ENCODE assay signal across 10 mouse cellular contexts in the genomic region with DNA sequence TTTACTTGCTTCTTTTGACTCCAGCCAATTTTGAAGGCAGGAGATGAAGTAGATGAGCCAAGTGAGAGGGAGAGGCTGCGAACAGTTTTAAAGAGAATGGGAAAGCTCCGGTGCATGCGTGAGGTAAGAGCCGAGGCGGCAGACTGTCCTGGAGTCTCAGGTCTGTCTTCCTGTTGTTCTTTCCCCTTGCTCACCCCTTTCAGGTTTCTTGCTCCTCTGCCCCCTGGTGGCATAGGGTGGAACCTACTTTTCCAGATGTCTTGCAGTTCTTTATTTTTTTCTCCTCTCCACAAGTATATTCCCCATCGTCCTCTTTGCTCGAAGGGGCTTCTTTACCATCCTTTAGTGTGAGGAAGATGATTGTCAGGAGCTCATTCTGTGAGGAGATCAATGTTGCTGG. TPM values are rescaled to one million over a fixed set of nuclear protein-coding genes. Genes with fewer than 3 reads are reported as not detected.
DNase-seq lines count a peak whose midpoint lies in the region; ATAC-seq and TF ChIP-seq lines count a peak whose summit lies in the region.
"Had no signal": no experiment of that assay in that cellular context is flagged by ENCODE, and none has a peak within 500 bp of the region (broad histone marks: within the 10 kb centered on the region; RNA-seq: fewer than 3 reads in every experiment).

No protein-coding gene starts in this region.

- intact Hi-C loops in gastrocnemius, postnatal 14 days (cut with DNase I; ENCODE audit: low total_unique reads) = no loop called here

- no peak overlapping the region for H3K27ac ChIP-seq in layer of hippocampus, adult 2 months

- DNase-seq in CD4-positive, CD25-positive, alpha-beta regulatory T cell, adult 2 months (ENCODE audit: low read depth, low spot score) = peak; percentile 67
- DNase-seq in layer of hippocampus, adult 2 months (ENCODE audit: low spot score in 2 of 2) = peak; percentile 32 to 55
- no peak for DNase-seq in layer of hippocampus, adult 9-10 months (ENCODE audit: low spot score)
- peak; percentile 22 to 51 for DNase-seq in adrenal gland, adult 18-20 months (ENCODE audit: low spot score in 2 of 2)
- DNase-seq in gastrocnemius, postnatal 14 days = peak; percentile 53
- peak; percentile 34 for DNase-seq in lung, postnatal 25 days (ENCODE audit: low spot score)
- DNase-seq in spleen, postnatal 4 days (ENCODE audit: low spot score in 2 of 2) = peak; percentile 58 to 79

- TF ChIP-seq CTCF in layer of hippocampus, adult 2 months (conservative IDR thresholded peaks at IDR 0.05) = peak; percentile 84

- ATAC-seq in CD4-positive, CD25-positive, alpha-beta regulatory T cell, adult 4 months = no peak

- no peak overlapping the region for H3K4me3 ChIP-seq in layer of hippocampus, adult 2 months

RNA-seq across cellular contexts. Expression of a gene that starts 15.2 kb away (rescaled TPM):
- under 1 TPM in 1 of 2 experiments, not detected in 1; 0.71 TPM for polyA plus RNA-seq in CD4-positive, CD25-positive, alpha-beta regulatory T cell, adult 4 months (2017; shearing (Covaris generic))
- total RNA-seq in layer of hippocampus, adult 2 months (2021) = under 1 TPM in 1 of 2 experiments, not detected in 1; 0.20 TPM
- under 1 TPM in 1 of 2 experiments, not detected in 1; 0.13 TPM for total RNA-seq in adrenal gland, adult 18-20 months (2021)
- not detected for total RNA-seq in gastrocnemius, postnatal 14 days (2021)
- total RNA-seq: gastrocnemius, postnatal 36 days had no signal
- polyA plus RNA-seq: liver, embryonic 16.5 days had no signal

RNA-seq across cellular contexts. Expression of a gene that starts 18.1 kb away (rescaled TPM):
- 10 to 100 TPM; 37.1 to 50.1 TPM for polyA plus RNA-seq in CD4-positive, CD25-positive, alpha-beta regulatory T cell, adult 4 months (2017; shearing (Covaris generic))
- 10 to 100 TPM; 49.1 to 54.1 TPM for total RNA-seq in layer of hippocampus, adult 2 months (2021)
- 10 to 100 TPM; 15.1 to 19.4 TPM for total RNA-seq in adrenal gland, adult 18-20 months (2021)
- total RNA-seq in gastrocnemius, postnatal 14 days (2021) = 10 to 100 TPM; 11.2 to 12.1 TPM

RNA-seq across cellular contexts. Expression of a gene that starts 24.2 kb away (rescaled TPM):
- polyA plus RNA-seq in CD4-positive, CD25-positive, alpha-beta regulatory T cell, adult 4 months (2017; shearing (Covaris generic)) = 10 to 100 TPM; 48.2 to 60.4 TPM
- 10 to 100 TPM; 34.0 to 34.8 TPM for total RNA-seq in layer of hippocampus, adult 2 months (2021)
- 10 to 100 TPM; 25.5 to 33.3 TPM for total RNA-seq in adrenal gland, adult 18-20 months (2021)
- 10 to 100 TPM; 17.1 to 18.3 TPM for total RNA-seq in gastrocnemius, postnatal 14 days (2021)

RNA-seq across cellular contexts. Expression of a gene that starts 56.5 kb away (rescaled TPM):
- 10 to 100 TPM; 21.8 to 31.2 TPM for polyA plus RNA-seq in CD4-positive, CD25-positive, alpha-beta regulatory T cell, adult 4 months (2017; shearing (Covaris generic))
- 10 to 100 TPM; 51.9 to 53.8 TPM for total RNA-seq in layer of hippocampus, adult 2 months (2021)
- 10 to 100 TPM; 23.4 to 31.4 TPM for total RNA-seq in adrenal gland, adult 18-20 months (2021)
- 10 to 100 TPM; 19.6 to 20.4 TPM for total RNA-seq in gastrocnemius, postnatal 14 days (2021)

RNA-seq across cellular contexts. Expression of a gene that starts 57.3 kb away (rescaled TPM):
- polyA plus RNA-seq in CD4-positive, CD25-positive, alpha-beta regulatory T cell, adult 4 months (2017; shearing (Covaris generic)) = 10 to 100 TPM; 16.4 to 24.3 TPM
- total RNA-seq in layer of hippocampus, adult 2 months (2021) = 10 to 100 TPM; 19.6 TPM
- total RNA-seq in adrenal gland, adult 18-20 months (2021) = 10 to 100 TPM; 15.5 to 17.1 TPM
- 1 to 10 TPM; 9.6 to 10.0 TPM for total RNA-seq in gastrocnemius, postnatal 14 days (2021)
